ENCODE assay signal across 18 mouse cellular contexts in the genomic region with DNA sequence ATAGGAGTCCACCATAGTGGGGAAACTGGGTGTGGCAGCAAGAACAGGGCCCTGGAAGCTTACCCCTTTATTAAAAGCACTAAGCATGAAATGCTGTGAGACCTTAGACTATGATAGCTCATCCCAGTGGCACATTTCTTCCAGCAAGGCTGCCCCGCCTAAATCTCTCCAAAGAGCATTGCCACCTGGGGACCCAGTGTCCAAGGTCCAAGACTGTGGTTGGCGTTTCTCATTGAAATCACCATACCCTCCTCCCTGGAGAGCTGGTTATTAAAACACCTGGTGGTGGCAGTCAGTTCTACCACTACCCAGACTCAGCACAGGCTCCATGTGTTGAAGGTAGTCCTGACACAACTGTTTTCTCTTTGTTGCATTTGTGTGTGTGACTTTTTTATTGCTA.
"Had no signal": no experiment of that assay in that cellular context is flagged by ENCODE, and none has a peak within 500 bp of the region (broad histone marks: within the 10 kb centered on the region; RNA-seq: fewer than 3 reads in every experiment).

No protein-coding gene starts in this region.

- H3K27me3 ChIP-seq: liver, embryonic 15.5 days; lung, embryonic 15.5 days; midbrain, embryonic 13.5 days; midbrain, embryonic 15.5 days had no signal

- H3K36me3 ChIP-seq: liver, embryonic 15.5 days; lung, embryonic 15.5 days; midbrain, embryonic 13.5 days; midbrain, embryonic 15.5 days had no signal

- H3K27ac ChIP-seq: liver, embryonic 15.5 days; lung, embryonic 15.5 days; macrophage; midbrain, embryonic 13.5 days; midbrain, embryonic 15.5 days had no signal

- H3K9ac ChIP-seq: liver, embryonic 15.5 days; liver, postnatal 0 days; lung, embryonic 15.5 days; midbrain, embryonic 13.5 days; midbrain, embryonic 15.5 days had no signal

- H3K4me3 ChIP-seq: liver, embryonic 15.5 days; lung, embryonic 15.5 days; midbrain, embryonic 13.5 days; midbrain, embryonic 15.5 days had no signal

- DNase-seq: liver, postnatal 0 days; lung, adult 2 months; lung, postnatal 14 days; lung, postnatal 36 days; right cerebral cortex, postnatal 14 days; right cerebral cortex, postnatal 4 days; spleen, adult 18-20 months; thymus, adult 18-20 months; thymus, postnatal 14 days; thymus, postnatal 36 days had no signal

- H3K9me3 ChIP-seq: liver, embryonic 15.5 days; lung, embryonic 15.5 days; megakaryocyte, embryonic 14.5 days; midbrain, embryonic 13.5 days; midbrain, embryonic 15.5 days had no signal

- ATAC-seq: liver, postnatal 0 days; lung, postnatal 0 days; midbrain, embryonic 13.5 days; midbrain, embryonic 15.5 days had no signal

- H3K4me2 ChIP-seq: liver, embryonic 15.5 days; lung, embryonic 15.5 days; midbrain, embryonic 11.5 days; midbrain, embryonic 13.5 days; midbrain, embryonic 15.5 days had no signal
